Mouse (Mus musculus): ENCODE measurements around the gene Zmynd15.
"Not testable (repeated sequence)": the region's sequence is repeated elsewhere in the genome, so short reads cannot be mapped to it uniquely, and the experiment has no call there.

Gene Zmynd15

DNA sequence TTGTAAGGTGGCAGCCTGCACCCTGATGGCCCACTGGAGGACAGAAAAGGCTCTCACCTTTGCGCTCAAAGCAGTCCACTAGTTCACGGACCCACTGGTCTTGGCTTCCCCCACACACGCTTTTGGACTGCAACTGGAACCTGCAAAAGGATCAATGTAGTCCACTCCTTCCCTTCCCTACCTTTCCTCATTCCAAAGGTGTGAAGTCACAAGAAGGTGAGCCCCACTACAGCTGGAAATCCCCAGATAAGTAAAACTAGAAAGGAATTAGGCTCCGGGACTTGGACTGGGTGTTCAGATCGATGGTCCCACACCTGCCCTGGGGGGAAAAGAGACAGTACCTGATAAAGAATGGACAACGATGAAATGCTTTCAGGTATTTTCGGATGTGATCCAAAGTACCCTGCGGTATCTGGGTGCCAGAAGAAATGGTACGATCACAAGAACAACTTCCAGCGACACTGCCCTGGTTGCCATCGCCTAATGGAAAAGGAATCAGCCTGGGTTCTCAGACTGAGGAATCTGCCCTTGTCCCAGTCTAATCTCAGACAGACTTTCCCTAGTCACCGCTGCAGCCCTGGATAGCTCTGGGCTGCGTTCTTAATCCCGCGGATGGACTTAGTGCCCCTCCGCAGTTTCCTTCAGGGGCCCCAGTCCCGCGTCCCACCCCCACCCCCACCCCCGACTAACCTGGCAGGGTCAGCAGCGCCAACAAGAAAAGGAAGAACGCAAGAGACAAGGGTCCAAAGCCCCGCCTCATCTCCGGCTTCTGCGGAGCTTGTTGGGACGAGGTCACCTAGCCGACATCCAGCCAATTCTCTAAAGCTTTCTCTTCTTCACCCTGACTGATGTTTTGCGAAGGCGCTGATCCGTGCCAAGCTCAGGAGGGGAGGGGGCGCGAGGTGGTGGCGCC lies at the start of gene Zmynd15:
TSS of gene Zmynd15 (plus strand) at position 746 of the 913 bp plus-strand sequence.
- in situ Hi-C loops (cut with MboI, MseI): no loop called here

DNA sequence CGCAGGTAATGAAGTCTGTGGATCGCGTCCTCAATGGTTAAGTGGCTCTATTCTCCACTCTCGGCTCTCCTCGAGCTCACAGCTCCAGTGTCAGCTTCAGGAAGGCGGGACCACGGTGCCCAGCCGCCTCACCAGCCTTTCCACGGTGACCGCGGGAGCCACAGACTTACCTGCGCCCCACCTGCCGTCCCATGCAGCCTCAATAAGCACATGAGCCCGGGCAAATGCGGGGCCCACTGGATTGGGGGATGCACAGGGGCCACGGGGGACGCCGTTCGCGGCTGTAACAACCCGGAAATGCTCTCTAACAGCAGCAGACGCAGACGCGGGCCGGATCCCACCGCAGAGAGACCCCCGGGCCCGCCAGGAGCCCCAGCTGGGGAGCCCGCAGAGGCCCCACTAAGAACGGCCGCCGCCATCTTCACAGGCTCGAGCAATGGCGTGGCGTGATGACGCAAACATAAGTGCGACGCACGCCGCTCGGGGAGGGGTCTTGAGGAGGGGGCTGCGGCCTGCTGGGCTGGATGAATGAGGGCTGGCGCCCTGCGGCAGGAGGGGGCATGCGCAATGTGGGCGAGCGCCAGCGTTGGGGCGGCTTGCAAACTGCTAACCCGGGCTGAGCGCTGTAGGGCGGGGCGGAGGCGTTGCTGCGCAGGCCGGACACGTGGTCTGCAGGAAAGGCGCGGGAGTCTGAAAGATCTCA lies 49.5 kb upstream of the Zmynd15 start, which contains the start of gene Pelp1:
TSS of gene Pelp1 (minus strand) at position 438 of the 703 bp plus-strand sequence.
- in situ Hi-C loops (cut with MboI, MseI): loop anchor here (5.0 kb wide), 2 partner anchors 93 to 203 kb away; no protein-coding TSS in a partner anchor

DNA sequence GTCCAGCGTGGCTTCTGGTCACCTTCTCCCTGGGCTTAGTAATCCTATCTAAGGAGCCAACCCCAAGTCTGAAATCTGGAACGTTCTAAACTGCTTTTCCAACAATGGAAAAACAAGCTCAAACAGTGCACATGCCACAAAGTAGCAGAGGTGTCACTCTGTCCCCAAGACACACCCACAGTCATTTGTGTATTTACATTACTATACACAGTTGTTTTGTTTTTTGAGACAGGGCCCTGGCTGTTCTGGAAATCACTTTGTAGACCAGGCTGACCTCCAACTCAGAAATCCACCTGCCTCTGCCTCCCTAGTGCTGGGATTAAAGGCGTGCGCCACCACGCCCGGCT lies 49.0 kb upstream of the Zmynd15 start:
- in situ Hi-C loops (cut with MboI, MseI): loop anchor here (5.0 kb wide), 2 partner anchors 92 to 202 kb away; no protein-coding TSS in a partner anchor

DNA sequence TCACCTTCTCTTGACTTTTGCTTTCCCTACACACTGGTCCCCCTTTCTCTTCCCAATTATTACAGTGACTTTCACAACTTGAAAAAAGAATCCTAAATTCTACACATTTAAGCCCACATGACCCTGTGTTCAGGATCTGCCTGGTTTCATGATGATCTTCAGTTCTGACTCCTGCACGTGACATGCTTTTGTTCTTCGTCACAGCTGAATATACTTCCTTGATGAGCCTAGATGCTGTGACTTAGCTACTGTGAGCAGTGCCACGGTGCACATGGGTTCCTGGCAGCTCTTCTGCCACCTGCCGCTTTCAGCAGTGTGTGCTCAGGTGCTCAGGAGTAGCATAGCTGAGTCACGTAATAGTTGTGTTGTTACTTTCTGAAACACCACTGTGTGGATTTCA lies 46.6 kb upstream of the Zmynd15 start:
- in situ Hi-C loops (cut with MboI, MseI): loop anchor here (5.0 kb wide), 2 partner anchors 90 to 200 kb away; no protein-coding TSS in a partner anchor

DNA sequence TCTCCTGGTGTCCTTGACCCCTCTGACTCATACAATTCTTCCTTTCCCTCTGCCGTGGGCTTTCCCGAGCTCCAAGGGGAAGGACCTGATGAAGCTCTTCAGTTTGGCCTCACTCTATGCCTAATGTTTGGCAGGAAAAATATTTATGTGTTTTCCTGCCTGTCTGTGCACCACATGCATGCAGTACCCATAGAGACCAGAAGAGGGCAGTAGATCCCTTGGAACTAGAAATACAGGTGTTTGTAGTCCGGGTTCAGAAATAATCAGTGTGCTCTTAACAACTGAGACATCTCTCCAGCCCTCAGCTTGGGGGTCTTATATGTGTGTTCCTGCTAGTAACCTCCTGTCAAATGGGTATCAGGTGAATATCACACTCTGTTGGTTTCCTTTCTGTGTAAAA lies 45.3 kb upstream of the Zmynd15 start:
- in situ Hi-C loops (cut with MboI, MseI): loop anchor here (5.0 kb wide), 2 partner anchors 88 to 198 kb away; no protein-coding TSS in a partner anchor

DNA sequence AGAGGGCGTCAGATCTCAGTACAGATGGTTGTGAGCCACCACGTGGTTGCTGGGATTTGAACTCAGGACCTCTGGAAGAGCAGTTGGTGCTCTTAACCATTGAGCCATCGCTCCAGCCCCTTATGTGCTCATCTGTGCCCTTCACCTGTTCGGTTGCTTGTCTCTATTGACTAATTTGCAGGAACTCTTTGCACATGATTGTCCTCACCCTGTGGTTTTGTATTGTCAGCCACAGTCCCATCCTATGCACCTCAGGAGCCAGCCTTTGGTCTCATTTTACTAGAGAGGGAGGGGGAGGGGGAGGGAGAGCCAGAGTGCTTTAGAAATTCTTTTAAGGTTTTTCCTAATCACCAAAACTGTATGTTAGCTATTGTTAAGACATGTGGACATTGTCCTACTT lies 41.0 kb upstream of the Zmynd15 start:
- in situ Hi-C loops (cut with MboI, MseI): no loop called here

DNA sequence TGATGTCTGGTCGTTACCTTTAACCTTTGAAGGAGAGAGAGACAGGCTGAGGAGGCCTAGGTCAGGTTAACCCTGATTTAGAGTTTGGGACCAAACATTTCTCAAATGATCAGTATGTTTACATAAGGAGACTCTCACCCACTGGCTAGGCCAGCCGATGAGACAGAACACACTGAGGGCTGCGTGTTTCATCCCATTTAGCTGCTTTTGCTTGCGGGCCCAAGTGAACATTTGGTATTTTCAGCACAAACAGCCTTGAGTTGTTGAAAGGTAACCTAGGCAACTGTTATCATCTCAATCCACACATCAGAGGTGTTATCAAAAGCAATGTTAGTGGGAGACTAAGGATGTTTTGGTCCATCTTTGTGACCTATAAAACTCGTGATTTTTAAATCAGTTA lies 39.7 kb upstream of the Zmynd15 start:
- in situ Hi-C loops (cut with MboI, MseI): no loop called here

DNA sequence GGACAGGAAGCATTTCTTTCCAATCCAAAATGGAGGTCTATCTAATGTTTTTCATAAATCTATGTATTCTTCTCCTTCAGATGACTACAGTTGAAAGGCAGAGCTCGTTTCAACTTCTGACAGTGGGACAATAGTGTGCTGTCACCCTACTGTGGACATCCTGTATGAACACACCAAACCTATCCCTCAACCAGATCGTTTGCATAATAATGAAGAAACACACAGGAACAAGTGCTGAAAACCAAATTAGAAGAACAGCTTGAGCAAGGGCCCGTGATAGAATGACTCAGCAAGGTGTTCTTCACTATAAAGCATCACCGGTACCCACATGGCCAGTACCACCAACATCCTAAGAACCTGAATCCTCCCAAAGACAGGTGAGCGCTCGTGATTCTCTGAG lies 32.6 kb upstream of the Zmynd15 start:
- in situ Hi-C loops (cut with MboI, MseI): not testable (repeated sequence)

DNA sequence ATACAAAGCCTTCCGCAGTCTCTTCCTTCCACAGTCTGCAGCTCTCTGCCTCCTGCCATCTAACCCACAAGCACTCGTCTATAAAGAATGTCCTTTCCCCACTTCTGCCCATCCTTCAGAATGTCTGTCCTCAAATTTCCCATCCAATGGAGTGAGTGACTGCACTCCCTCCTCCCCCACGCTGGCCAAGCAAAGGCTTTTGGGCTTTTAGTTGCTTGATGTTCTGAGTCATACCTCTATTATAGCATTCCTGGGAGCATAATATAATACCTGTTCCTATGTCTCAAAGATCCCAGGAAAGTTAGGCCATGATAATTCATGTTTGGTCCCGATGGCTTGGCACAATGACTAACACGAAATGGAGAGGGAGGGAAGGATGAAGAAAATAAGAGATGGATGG lies 27.7 kb upstream of the Zmynd15 start:
- in situ Hi-C loops (cut with MboI, MseI): loop anchor here (5.0 to 10.0 kb wide), 2 partner anchors 76 to 173 kb away; partner anchors contain the start of gene Tm4sf5

DNA sequence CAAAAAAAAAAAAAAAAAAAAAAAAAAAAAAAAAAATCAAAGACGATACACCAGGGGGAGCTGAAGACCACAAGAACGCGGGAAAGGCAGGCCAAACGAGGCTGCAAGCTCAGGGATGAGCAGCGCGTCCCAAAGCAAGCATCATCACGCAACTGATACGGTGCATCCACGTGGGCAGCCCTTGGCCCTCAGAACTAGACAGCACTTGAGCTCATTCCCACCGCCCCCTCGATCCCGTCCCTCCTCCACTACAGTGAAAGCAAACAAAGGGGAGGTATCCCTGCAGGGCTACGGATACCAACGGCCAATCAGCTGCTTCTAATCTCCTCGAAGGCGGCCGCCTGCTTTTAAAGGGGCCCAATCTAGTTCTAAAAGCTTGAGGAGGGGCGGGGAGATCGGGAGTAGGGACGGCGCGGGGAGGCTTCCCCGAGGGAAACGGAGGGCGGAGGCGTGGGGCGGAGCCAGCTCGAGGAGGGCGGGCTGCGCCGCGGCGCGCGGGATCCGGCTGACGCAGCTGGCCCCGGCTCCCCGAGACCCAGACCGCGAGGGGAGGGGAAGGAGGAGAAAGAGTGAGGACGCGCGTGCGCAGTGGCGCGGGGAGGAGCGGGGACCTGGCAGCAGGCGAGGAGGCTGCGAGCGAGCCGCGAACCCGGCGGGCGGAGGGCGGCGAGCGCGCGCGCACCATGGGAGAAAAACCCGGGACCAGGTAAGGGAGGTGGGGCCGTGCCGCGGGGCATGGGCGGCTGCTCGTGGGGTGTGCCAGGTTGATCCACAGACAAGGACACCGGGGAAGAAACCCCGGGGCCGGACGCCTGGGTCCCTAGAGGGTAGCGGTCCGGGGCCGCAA lies 27.0 kb upstream of the Zmynd15 start, which contains the start of gene Arrb2:
TSS of gene Arrb2 (plus strand) at position 588 of the 847 bp plus-strand sequence.
- in situ Hi-C loops (cut with MboI, MseI): loop anchor here (5.0 to 10.0 kb wide), 2 partner anchors 75 to 173 kb away; partner anchors contain the start of gene Tm4sf5

DNA sequence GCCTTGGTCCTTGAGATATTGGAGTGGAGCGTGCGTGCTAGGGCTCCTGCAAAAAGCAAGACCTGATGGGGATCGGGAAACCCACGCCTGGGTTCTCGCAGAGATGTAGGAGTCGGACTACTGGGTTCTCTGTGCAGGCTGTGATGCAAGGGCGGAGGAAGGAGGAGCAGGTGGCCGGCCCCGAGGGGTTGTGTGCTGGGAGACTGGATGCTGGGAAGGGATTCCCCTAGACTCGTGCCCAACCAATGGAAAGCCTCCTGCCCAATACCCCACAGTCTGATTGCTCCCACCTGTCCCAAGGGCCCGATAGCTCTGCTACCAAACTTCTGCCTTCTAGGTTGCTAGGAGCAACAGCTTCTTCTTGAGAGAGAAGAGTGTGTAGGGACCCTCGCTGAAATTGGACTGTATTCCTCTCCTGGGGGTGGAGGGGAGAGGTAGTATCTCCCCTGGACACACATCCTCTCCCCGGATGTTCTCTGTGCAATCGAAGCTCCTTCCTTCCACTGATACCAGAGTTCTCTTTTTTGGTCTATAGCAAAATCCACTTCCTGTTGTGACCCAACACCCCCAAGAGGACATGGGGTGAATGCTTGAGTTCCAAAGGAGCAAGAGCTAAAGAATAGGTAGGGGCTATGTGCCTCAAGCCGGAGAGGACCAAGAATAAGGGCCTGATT lies 26.2 kb upstream of the Zmynd15 start:
- in situ Hi-C loops (cut with MboI, MseI): loop anchor here (5.0 to 10.0 kb wide), 2 partner anchors 74 to 172 kb away; partner anchors contain the start of gene Tm4sf5

DNA sequence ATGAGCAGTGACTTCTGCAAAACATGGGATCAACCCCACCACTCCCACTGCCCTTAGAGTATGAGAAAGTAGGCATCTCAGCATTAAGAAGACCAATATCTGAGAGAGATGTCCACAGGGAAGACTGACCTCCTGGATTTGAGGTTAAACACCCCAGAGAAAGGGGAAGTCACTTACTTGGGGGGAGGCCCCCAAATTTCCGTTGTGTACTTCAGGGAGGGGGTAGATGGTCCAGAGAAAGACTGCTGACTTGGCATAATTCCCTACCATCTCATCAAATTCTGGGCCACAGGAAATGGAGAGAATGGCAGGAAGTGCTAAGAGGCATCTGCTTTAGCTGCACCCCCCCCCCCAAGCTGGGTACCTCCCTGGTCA lies 25.7 kb upstream of the Zmynd15 start:
- in situ Hi-C loops (cut with MboI, MseI): loop anchor here (5.0 to 10.0 kb wide), 2 partner anchors 74 to 171 kb away; partner anchors contain the start of gene Tm4sf5

DNA sequence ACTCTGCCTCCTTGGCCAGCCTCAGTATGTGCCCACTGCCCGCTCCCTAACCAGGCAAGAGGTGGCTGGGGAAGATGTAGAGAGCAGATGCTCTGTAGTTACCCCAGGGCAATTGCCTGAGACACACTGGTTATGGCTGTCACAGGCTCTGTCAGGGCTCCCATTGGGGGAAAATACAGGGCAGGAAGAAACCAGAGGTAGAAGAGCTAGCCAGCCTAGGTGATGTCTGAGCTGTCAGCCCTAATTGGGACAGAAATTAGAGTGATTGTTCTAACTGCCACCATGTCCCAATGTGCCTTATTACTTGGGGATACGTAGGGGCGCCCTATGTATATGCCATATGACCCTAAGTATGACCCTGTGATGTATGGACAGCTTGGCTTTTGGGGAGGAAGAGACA lies 25.3 kb upstream of the Zmynd15 start:
- in situ Hi-C loops (cut with MboI, MseI): loop anchor here (5.0 to 10.0 kb wide), 2 partner anchors 73 to 171 kb away; partner anchors contain the start of gene Tm4sf5

DNA sequence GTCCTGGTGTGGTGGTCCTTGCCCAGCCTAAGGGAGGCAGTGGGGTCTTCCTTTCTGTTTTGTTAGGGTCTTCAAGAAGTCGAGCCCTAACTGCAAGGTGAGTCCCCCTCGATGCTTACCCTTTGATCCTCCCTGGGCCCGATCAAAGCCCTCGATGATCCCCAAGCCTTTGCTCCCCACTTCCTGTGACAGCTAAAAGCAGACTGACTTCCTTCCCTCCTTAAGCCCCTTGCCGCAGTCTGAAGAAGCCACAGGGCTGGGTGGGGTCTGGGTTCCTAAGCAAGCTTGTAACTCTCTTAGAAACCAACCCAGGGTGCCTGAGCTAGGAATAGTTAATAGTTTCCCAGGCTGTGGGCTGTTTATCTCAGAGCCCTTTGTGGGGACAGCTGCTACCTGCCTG lies 23.8 kb upstream of the Zmynd15 start:
- in situ Hi-C loops (cut with MboI, MseI): loop anchor here (5.0 to 10.0 kb wide), 2 partner anchors 169 to 1338 kb away; partner anchors contain the start of gene Per1

DNA sequence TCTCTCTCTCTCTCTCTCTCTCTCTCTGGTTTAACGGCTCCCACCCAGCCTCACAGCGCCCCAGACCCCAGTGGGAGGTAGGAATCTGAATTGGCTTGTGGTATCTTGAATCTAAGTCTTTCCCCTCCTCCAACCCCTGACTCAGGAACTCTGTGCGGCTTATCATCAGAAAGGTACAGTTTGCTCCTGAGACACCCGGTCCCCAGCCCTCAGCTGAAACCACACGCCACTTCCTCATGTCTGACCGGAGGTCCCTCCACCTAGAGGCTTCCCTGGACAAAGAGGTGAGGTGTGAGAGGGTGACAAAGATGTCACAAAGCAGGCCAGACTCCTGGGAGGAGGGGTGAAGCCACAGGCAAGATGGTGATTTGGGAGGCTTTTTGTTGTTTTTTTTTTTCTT lies 21.8 kb upstream of the Zmynd15 start:
- in situ Hi-C loops (cut with MboI, MseI): loop anchor here (5.0 to 10.0 kb wide), 2 partner anchors 167 to 1340 kb away; partner anchors contain the start of gene Per1

DNA sequence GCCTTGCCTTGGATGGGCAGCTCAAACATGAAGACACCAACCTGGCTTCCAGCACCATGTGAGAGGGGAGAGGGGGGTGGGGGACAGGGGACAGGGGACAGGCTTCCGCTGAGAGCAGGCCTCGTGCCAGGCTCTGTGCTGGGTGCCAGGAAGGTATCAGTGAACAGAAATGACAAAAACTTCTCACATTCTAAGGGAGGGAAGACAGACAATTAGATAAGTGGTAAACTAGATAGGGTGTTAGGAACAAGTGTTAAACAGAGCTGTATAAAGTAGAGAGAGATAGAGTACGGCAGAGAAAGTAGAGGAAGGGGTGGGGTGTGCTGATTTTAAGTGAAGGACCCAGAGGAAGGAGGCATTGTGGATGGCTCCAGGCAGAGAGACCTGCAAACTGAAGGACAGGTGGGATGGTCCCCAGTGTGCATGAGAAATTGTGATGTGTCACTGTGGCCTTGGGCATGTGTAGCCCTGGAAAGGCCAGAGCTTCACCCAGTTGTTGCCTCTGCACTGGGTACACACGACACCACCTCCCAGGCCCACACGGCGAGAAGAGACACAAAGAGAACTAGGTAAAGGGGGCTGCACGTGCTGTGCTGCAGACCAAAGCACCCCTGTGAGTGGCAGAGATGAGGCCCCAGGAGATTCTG lies 20.4 kb upstream of the Zmynd15 start:
- in situ Hi-C loops (cut with MboI, MseI): loop anchor here (5.0 to 10.0 kb wide), 2 partner anchors 166 to 1342 kb away; partner anchors contain the start of gene Per1

DNA sequence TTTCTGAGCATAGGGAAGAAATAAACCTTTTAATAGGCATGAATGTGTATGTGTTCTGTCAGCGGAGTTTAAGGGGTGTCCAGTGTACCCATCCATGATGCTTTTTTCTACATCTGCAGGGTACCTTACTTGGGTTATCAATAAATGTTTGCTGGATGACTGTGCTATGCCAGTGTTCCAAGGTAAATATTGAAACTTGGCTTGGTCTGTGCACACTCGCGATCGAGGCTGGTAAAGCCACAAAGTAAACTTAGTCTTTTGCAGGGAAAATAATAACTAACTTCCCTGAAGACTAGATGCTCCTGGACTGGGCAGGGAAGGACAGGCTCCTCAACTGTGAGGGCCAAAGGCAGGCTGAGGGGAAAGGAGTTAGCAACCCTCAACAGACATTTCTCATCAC lies 18.6 kb upstream of the Zmynd15 start:
- in situ Hi-C loops (cut with MboI, MseI): no loop called here

DNA sequence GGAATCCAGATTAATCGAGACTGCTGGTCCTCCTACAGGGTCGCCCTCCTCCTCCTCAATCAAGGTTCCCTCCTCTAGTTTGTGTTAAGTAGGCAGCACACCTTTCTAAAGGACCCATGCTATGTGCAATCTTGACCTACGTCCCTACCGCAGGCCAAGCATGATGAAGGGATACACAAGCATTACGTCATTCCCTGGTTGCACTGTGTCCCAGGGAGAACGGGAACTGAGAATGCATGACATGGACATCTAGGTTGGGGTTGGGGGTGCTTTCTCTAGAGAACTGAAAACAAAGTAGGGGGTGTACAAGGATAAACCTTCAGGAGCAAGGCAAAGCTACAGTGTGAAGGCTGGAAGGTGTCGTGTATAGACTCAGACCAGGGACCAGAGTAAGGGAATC lies 17.4 kb upstream of the Zmynd15 start:
- in situ Hi-C loops (cut with MboI, MseI): no loop called here

DNA sequence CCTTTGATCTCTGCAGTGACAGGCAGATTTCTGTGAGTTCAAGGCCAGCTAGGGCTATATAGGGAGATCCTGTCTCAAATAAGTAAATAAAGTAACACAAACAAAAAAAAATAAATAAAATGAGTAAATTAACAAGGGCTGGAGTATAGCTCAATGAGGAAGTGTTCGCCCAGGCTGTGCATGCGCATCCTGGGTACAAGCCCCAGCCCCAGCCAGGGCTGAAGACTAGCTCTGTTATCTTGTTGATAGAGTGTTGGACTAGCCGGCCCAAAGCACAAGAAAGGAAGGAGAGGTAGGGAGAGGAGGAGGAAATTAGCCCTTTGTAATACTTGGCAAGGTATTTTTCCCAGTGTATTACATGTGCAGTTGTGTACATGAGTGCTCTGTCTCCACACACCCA lies 15.3 kb upstream of the Zmynd15 start:
- in situ Hi-C loops (cut with MboI, MseI): no loop called here

DNA sequence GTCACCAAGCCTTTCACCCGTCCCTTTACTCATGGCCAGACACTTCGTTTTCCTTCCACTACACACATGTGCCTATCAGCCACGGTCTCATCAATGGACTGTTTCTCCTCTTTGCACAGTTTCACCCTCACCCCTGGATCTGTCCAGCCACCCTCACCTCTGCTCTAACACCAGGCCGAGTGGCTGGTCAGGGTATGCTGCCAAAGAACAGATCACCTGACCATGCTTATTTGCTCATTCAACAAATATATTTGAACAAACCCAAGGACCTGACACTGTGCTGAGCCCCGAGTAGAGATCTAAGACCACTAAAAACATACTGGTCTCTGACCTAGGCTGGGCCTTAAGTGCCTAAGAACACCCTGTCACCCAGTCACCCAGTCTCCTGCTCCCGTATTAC lies 14.6 kb upstream of the Zmynd15 start:
- in situ Hi-C loops (cut with MboI, MseI): no loop called here

Measured in regulatory T cell (primary cell).